Mouse (Mus musculus): Measurements from ENCODE around the gene Slc28a1. TPM values are rescaled to one million over a fixed set of nuclear protein-coding genes. Genes with fewer than 3 reads are reported as not detected.

Slc28a1 gene
- 0.05 and 0.17 TPM in 2 replicates for polyA plus RNA-seq (2015; fragmentation: Nextera tagmentation; extraction: Ambion mirVana)

DNA sequence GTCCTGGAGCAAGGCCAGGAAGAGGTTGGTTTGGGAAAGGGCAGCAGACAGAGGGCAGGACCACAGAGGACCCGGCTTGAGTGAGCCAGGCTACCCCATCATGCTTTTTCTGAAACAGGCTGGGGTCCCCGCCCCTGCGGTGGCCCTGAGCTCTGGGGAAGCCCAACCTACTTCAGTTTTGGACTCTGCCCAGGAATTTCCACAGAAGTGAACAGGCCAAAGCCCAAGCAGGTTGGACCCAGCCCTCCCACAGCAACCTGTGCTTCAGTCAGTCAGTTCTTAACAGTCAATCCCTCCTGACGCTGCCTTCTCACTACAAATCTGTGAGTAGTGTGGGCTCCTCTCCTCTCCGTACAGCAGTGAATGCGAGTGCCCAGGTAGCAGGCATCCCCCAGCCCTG is at the start of gene Slc28a1:
Gene Slc28a1, plus strand, starts transcription at position 245 of the 400 bp plus-strand sequence.
- Histone ChIP-seq H3K36me3 (no peaks in the 10 kb centered on the region), H3K4me2 (no peak within 1 kb of the TSS), H3K9ac (replicated peaks) (no peak within 1 kb of the TSS), H3K4me1 (no peaks in the 10 kb centered on the region), H3K27ac (replicated peaks) (no peak within 1 kb of the TSS), H3K27me3 (replicated peaks) (no peaks in the 10 kb centered on the region), H3K9me3 (replicated peaks) (no peaks in the 10 kb centered on the region), H3K4me3 (replicated peaks) (no peak within 1 kb of the TSS)
- ATAC-seq (ENCODE audit: low FRiP score): no peak
- WGBS: 85% methylated on average over 6 of the region's 6 CpGs

DNA sequence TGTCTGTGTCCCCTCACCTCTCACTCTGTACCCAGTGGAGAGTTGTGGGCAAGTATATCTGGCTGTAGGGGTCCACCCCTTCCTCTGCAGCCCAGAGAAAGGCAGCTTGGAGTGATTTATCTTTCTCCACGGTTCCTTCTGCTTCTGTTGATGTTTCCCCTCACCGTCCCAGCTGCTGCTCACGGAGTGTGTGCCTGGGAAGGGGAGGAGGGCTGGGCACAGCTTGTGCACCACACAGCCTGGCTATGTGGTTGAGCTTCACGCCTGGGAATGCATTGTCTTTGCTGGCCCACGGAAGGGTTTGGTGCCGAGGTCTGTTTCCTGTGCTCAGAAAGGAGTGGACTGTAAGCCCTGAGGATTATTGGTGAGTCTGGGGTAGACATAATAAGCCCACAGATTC is 47.9 kb upstream of the Slc28a1 start:
- WGBS: 29% methylated on average over 6 of the region's 6 CpGs
- ATAC-seq (ENCODE audit: low FRiP score): no peak
- Histone ChIP-seq H3K4me1 (no peaks in the 10 kb centered on the region), H3K4me2 (no peak overlapping the region), H3K4me3 (replicated peaks) (no peak overlapping the region), H3K36me3 (no peaks in the 10 kb centered on the region), H3K27ac (replicated peaks) (no peak overlapping the region), H3K9ac (replicated peaks) (no peak overlapping the region), H3K9me3 (replicated peaks) (no peaks in the 10 kb centered on the region), H3K27me3 (replicated peaks) (no peaks in the 10 kb centered on the region)

DNA sequence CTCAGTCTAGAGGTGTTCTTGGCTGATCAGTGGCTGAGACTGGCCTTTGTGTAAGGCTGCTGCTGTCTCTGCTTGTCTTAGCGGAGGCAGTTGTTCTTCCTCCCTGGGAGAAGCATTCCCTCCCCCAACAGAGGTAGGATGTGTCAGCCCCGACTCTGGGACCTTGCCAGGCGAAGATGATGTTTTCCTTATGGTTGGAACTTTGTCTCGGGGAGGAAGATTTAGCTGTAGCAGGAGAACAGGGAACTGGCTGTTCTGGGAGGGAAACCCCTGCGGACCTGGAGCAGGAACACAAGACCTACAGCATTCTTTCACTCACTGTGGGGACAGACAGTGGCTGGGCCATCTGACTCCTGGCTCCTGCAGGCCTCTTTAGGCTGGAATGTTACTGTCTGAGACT is 42.1 kb upstream of the Slc28a1 start:
- no peaks in the 10 kb centered on the region for H3K9me3 ChIP-seq (replicated peaks)
- H3K4me3 ChIP-seq (replicated peaks): no peak overlapping the region
- no peaks in the 10 kb centered on the region for H3K27me3 ChIP-seq (replicated peaks)
- no peaks in the 10 kb centered on the region for H3K36me3 ChIP-seq
- H3K4me1 ChIP-seq: no peaks in the 10 kb centered on the region
- H3K9ac ChIP-seq (replicated peaks): no peak overlapping the region
- H3K4me2 ChIP-seq: no peak overlapping the region
- H3K27ac ChIP-seq (replicated peaks): no peak overlapping the region
- no peak for ATAC-seq (ENCODE audit: low FRiP score)
- 64% methylated on average over 5 of the region's 5 CpGs for WGBS

DNA sequence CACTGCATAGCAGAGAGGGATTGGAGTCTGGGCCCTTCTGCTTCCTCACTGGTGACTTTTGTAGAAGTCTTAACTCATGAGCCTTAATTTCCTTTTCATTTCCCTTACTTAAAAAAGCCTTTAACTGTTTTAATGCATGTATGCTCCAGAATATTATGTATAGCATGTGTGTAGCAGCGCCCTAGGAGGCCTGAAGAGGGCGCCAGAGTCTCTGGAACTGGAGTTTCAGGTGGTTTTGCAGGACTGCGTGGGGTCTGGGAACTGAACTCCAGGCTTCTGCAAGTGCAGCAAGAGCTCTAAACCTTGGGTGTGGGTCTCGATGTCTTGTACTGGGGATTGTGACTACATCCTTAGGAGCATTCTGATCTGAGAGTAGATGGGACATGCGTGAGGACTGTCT is 41.3 kb upstream of the Slc28a1 start:
- 85% methylated on average over 5 of the region's 5 CpGs for WGBS
- H3K27me3 ChIP-seq (replicated peaks): no peaks in the 10 kb centered on the region

DNA sequence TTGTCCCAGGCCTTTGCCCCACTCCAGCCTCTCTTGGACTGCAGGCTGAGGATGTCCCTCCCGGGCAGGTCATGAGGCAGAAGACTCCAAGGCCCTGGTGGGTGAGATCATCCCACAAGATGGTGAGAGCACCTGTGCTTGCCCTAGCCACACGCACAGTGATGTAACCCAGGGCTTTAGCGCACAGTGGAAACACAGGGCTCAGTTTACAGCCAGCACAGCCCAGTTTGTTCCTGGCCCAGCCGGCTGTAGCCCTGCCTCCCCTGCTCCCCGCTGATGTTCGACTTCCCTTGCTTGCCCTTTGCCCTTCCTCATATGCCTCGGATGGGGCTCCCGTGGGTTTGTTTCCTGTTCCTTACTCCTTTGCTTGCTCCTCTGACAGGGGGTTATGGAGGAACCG is 40.1 kb upstream of the Slc28a1 start:
- no peak for ATAC-seq (ENCODE audit: low FRiP score)

More for the DNA sequence above, 41.3 kb upstream of the Slc28a1 start:
- Histone ChIP-seq H3K9me3 (replicated peaks) (no peaks in the 10 kb centered on the region), H3K36me3 (no peaks in the 10 kb centered on the region), H3K9ac (replicated peaks) (no peak overlapping the region), H3K27ac (replicated peaks) (no peak overlapping the region), H3K4me1 (no peaks in the 10 kb centered on the region), H3K4me2 (no peak overlapping the region), H3K4me3 (replicated peaks) (no peak overlapping the region)
- no peak for ATAC-seq (ENCODE audit: low FRiP score)

DNA sequence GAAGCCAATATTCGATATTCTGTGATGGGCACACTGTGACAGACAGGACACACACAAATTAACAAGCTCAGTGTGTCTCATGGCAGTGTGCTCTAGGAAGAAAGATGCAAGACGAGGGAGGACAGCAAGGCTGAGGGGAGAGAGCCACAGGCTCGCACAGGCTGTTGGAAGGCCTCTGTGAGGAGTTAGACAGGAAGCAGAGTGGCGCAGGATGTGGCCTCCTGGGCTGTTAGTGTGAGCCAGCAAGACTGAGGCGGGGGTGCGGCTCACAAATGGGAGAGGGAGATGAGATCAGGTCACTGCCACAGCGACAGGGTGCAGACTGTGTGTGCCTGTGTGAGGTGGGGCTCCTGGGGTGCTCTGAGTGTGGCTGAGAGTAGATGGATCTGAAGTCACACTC is 39.3 kb upstream of the Slc28a1 start:
- Histone ChIP-seq H3K4me3 (replicated peaks) (no peak overlapping the region), H3K27ac (replicated peaks) (no peak overlapping the region), H3K4me1 (no peaks in the 10 kb centered on the region), H3K4me2 (no peak overlapping the region), H3K36me3 (no peaks in the 10 kb centered on the region), H3K27me3 (replicated peaks) (no peaks in the 10 kb centered on the region), H3K9me3 (replicated peaks) (no peaks in the 10 kb centered on the region), H3K9ac (replicated peaks) (no peak overlapping the region)
- ATAC-seq (ENCODE audit: low FRiP score): no peak
- WGBS: 67% methylated on average over 7 of the region's 7 CpGs

More for the DNA sequence above, 40.1 kb upstream of the Slc28a1 start:
- Histone ChIP-seq H3K36me3 (no peaks in the 10 kb centered on the region), H3K27me3 (replicated peaks) (no peaks in the 10 kb centered on the region), H3K27ac (replicated peaks) (no peak overlapping the region), H3K9me3 (replicated peaks) (no peaks in the 10 kb centered on the region), H3K4me2 (no peak overlapping the region), H3K4me3 (replicated peaks) (no peak overlapping the region), H3K4me1 (no peaks in the 10 kb centered on the region), H3K9ac (replicated peaks) (no peak overlapping the region)
- 73% methylated on average over 9 of the region's 9 CpGs for WGBS

DNA sequence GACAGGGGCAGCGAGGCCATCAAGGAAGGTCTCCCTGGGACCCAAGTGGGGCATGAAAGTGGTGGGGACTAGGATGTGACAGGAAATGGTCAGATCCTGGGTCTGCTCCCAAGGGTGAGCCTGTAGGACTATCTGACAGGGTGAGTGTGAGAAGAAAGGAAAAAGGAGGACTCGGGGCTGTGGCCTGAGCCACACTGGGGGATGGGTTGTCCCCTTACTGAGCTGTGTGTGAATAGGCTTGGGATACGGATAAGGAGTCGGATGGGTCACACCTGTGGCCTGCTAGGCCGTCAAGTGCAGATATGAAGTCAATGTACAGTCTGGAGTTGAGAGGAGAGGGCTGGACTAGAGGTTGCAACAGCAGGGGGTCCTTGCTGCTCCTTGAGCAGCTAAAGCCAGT is 38.9 kb upstream of the Slc28a1 start:
- Histone ChIP-seq H3K9ac (replicated peaks) (no peak overlapping the region), H3K36me3 (no peaks in the 10 kb centered on the region), H3K4me1 (0 out of 2 replicates have a peak, but pooled peaks cover under 1% of the 10 kb centered on the region), H3K27me3 (replicated peaks) (no peaks in the 10 kb centered on the region), H3K4me2 (no peak overlapping the region), H3K27ac (replicated peaks) (no peak overlapping the region), H3K4me3 (replicated peaks) (no peak overlapping the region), H3K9me3 (replicated peaks) (no peaks in the 10 kb centered on the region)
- 82% methylated on average over 5 of the region's 5 CpGs for WGBS
- ATAC-seq (ENCODE audit: low FRiP score): no peak

DNA sequence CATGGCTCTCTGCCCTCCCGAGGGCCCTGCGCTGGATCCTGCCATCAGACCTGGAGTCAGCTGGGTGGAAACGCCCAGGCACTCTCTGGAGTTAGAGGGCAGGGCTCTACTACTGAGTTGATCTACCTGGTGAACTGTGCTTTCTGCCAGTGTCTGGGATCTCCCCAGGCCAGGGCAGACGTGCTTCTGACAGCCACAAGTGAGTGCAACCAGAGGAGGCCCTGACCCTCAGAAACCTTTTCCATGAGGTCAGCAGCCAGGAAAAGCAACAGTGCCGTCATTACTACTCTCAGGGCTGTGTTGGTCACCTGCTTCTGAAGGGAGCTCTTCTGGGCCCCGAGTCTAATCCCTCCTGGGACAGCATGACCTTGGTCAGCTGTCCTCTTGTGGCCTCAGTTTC is 37.6 kb upstream of the Slc28a1 start:
- WGBS: 76% methylated on average over 6 of the region's 6 CpGs

DNA sequence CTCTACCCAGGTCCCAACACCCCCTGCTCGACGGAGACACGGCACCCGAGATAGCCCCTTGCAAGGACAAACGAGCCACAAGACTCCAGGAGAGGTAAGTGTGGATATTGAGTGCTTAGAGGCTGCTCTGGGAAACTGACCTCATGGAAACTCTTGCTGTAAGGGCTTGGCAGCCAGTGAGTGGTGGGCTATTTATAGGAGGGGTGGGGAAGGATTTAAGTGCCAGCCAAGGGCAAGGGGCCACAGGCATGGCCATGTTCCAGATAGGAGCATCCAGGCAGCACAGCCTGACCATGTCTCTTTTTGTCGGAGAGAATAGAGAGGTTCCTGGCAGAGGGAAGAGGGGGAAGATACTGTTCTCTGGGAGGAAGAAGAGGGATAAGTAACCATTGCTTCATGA is 35.9 kb upstream of the Slc28a1 start:
- Histone ChIP-seq H3K27me3 (replicated peaks) (no peaks in the 10 kb centered on the region), H3K4me1 (peaks cover 5% of the 10 kb centered on the region; the same call in 1 of the 2 replicates), H3K9ac (replicated peaks) (no peak overlapping the region), H3K4me2 (no peak overlapping the region), H3K27ac (replicated peaks) (no peak overlapping the region), H3K4me3 (replicated peaks) (no peak overlapping the region), H3K9me3 (replicated peaks) (no peaks in the 10 kb centered on the region), H3K36me3 (no peaks in the 10 kb centered on the region)
- WGBS: 93% methylated on average over 6 of the region's 6 CpGs
- ATAC-seq (ENCODE audit: low FRiP score): no peak

More for the DNA sequence above, 37.6 kb upstream of the Slc28a1 start:
- Histone ChIP-seq H3K4me2 (no peak overlapping the region), H3K27me3 (replicated peaks) (no peaks in the 10 kb centered on the region), H3K4me1 (peaks cover 5% of the 10 kb centered on the region; the same call in 1 of the 2 replicates), H3K27ac (replicated peaks) (no peak overlapping the region), H3K9me3 (replicated peaks) (no peaks in the 10 kb centered on the region), H3K36me3 (no peaks in the 10 kb centered on the region), H3K4me3 (replicated peaks) (no peak overlapping the region), H3K9ac (replicated peaks) (no peak overlapping the region)
- ATAC-seq (ENCODE audit: low FRiP score): no peak

DNA sequence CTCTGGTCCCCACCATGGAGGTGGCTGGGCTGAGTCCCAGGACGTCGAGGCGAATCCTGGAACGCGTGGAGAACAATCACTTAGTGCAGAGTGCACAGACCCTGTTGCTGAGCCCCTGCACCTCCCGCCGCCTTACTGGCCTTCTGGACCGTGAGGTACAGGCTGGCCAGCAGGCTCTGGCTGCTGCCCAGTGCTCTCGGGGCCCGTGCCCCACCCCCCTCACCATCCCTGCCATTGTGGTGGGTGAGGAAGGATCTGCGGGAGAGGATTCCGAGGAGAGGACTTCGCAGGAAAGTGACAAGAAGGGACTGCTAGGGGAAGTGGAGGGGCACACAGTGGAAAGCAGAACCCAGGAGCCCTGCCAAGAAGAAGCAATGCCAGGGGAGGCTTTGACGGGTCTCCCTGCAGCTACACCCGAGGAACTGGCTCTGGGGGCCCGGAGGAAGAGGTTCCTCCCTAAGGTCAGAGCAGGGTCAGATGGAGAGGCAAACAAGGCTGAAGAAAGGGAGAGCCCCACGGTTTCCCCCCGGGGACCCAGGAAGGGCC is 21.1 kb upstream of the Slc28a1 start:
- Histone ChIP-seq H3K27ac (replicated peaks) (no peak overlapping the region), H3K4me2 (no peak overlapping the region), H3K9ac (replicated peaks) (no peak overlapping the region), H3K36me3 (no peaks in the 10 kb centered on the region), H3K9me3 (replicated peaks) (no peaks in the 10 kb centered on the region), H3K4me1 (no peaks in the 10 kb centered on the region), H3K4me3 (replicated peaks) (no peak overlapping the region), H3K27me3 (replicated peaks) (no peaks in the 10 kb centered on the region)
- ATAC-seq (ENCODE audit: low FRiP score): no peak
- WGBS: 52% methylated on average over 18 of the region's 18 CpGs

DNA sequence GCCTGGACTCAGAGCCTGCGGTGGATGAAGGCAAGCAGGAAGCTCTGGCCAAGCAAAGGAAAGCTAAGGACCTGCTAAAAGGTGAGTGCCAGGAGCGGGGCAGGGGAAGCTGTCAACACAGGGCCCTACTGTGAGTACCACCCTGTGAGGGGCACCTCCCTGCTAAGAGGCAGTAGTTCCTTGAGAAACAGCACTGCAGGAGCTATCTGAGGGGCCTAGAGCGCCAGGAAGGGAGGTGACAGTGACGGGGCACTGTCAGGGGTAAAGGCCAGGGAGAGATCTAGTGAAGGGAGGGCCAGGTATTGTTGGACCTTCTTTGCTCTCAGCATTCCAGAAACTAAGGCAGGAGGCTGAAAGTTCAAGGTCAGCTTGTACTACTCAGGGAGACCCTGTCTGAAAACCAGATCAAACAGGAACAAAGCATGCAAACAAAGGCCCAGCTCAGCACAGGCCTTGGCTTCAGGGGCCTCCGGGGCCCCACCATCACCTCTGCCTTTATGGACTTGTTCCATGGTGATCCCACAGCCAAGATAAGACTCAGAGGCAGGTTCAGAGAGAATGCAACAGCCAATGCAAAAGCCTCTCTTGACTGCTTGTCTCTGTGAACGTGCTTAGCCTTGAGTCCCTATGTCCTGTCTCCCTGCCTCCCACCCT is 20.4 kb upstream of the Slc28a1 start:
- H3K4me3 ChIP-seq (replicated peaks): no peak overlapping the region
- no peak overlapping the region for H3K4me2 ChIP-seq
- H3K9ac ChIP-seq (replicated peaks): no peak overlapping the region
- no peaks in the 10 kb centered on the region for H3K9me3 ChIP-seq (replicated peaks)
- H3K36me3 ChIP-seq: no peaks in the 10 kb centered on the region
- 77% methylated on average over 6 of the region's 6 CpGs for WGBS
- no peak overlapping the region for H3K27ac ChIP-seq (replicated peaks)
- no peaks in the 10 kb centered on the region for H3K4me1 ChIP-seq
- ATAC-seq (ENCODE audit: low FRiP score): no peak
- H3K27me3 ChIP-seq (replicated peaks): no peaks in the 10 kb centered on the region

DNA sequence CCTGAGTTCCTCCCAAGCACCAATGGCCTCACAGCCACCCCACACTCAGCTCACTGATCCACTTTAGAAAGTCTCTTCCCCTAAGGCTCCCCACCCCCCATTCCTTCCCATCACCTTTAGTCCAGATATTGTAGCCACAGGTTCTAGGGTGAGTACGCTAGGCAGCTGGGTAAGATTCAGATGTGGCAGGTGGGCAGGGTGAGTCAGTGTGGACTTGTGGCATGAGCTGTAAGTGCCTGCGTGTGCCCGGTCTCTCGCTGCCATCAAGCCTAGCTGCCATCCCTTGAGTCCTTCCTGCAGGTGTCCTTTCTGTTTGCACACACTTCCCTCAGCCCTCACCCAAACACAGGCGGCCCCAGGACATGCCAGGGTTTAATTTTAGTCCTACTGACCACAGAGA is 14.3 kb upstream of the Slc28a1 start:
- H3K27me3 ChIP-seq (replicated peaks): no peaks in the 10 kb centered on the region
- H3K36me3 ChIP-seq: no peaks in the 10 kb centered on the region
- H3K27ac ChIP-seq (replicated peaks): no peak overlapping the region
- 0 out of 2 replicates have a peak, but pooled peaks cover 3% of the 10 kb centered on the region for H3K4me1 ChIP-seq
- no peak for ATAC-seq (ENCODE audit: low FRiP score)
- no peak overlapping the region for H3K9ac ChIP-seq (replicated peaks)
- no peaks in the 10 kb centered on the region for H3K9me3 ChIP-seq (replicated peaks)
- H3K4me2 ChIP-seq: no peak overlapping the region
- 85% methylated on average over 5 of the region's 5 CpGs for WGBS
- no peak overlapping the region for H3K4me3 ChIP-seq (replicated peaks)

Measured in neural tube, embryonic 15.5 days (tissue).